Mouse (Mus musculus) layer of hippocampus, postnatal 36 days (tissue): ENCODE data around the gene Tsen54. TPM values are rescaled to one million over a fixed set of nuclear protein-coding genes. Genes with fewer than 3 reads are reported as not detected.

Source experiments
- DNase-seq, 2 experiments: peaks; one replicate each; pipeline ENCODE4 v3.0.0; 2022
- total RNA-seq, 2 experiments: library from RNA; stranded (reverse); gene quantifications; 2 replicates each; pipeline ENCODE4 v1.2.3; 2021

Gene Tsen54
- total RNA-seq, 2 experiments from 2014 or later: 12.0 to 12.7 TPM

DNA sequence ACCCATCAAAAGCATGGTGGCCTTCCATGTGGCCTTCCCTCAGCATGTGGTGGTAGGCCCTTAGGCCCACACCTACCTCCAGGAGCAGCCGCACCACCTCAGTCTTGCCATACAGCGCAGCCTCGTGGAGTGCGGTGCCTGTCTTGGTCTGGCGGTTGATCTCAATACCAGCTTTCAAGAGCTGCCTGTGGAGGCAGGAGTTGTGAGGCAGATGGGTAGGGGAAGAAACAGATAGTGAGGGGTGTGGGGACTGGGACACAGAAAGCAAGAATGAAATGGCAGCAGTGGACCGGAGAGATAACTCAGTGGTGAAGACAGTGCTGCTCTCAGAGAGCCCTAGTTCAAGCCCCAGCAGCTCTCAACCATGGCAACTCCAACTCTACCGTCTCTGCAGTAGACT, 9.5 kb upstream of the Tsen54 start:
- DNase-seq: no peak

DNA sequence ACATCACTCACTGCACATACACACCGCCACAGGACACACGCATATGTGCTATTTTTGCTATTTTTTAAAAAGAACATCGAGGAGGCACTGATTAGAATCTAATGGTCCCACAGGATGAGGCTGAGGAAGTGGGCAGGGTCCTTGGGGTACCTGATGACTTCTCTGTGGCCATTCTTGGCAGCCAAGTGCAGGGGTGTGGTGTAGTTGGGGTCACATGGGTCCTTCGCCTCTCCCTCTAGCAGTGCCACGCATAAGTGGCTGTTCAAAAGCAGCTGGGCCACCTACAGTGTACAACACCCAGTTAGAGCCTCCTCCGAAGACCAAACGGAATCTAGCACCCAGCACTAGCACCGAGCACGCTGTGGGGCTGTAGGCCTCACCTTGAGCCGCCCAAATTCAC, 8.4 kb upstream of the Tsen54 start:
- DNase-seq: no peak

DNA sequence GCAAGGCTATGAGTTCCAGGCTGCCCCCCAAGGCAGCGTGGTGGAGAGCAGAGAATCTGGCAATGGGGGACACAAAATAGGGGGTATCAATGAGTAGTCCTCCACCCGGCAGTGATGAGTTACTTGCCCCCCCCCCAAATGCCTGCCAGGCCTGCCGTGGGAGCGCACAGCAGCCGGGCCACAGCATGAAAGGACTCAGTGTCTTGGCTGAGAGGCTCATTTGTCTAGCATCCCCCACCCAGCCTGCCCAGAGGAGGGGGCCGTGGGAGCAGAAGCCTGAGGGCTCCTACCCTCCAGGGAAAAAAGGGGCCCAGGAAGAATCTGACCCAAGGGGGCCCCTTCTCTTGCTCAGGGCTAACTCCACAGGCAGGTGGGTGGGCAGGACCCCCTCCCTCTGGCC, 7.2 kb upstream of the Tsen54 start:
- DNase-seq: peak; percentile 38 to 43

DNA sequence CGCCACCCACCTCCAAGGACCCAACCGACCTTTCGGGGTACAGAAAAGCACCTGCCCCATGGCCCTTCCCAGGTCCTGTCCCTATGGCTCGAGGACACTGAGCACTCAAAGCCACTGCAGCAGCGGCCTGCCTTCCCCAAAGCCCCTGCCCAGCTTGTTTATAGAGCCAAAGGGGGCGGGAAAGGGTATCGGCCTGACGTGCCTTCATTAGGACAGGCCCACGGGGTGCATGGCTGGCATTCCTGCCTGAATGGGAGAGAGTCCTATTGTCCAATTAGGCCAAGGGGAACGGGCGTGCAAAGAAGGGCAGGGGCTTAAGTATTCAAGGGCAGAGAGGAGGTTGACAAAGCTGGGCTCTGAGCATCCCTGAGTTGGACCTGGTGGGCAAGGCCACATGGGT, 6.6 kb upstream of the Tsen54 start:
- no peak for DNase-seq

DNA sequence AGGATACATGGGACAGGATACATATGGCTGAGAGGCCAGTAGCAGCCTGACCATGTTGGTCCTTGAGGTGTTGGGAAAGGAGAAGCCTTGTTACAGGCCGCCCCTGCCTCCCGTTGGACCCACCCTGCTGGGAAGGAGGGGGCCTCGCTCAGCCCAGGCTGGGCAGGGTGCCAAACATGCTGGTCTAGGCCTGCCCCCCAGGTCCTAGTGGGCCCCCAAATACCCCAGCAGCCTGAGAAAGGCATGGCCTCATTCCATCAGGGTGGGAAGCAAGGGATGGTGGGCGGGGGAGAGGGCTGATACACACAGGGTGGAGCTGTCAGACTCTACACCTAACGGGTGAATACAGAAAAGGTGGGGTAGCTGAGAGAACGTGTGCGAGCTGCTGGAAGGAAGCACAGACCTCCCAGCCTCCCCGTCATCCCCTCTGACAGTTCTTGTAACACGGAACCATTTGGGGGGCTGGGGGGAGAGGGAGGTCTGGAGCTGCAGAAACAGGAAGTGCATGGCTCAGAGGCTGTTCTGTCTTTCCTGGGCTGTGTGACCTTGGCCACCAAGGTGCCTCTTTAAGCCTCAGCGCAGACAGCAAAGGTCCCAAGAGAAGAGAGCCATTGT, 5.7 kb upstream of the Tsen54 start:
- no peak for DNase-seq

DNA sequence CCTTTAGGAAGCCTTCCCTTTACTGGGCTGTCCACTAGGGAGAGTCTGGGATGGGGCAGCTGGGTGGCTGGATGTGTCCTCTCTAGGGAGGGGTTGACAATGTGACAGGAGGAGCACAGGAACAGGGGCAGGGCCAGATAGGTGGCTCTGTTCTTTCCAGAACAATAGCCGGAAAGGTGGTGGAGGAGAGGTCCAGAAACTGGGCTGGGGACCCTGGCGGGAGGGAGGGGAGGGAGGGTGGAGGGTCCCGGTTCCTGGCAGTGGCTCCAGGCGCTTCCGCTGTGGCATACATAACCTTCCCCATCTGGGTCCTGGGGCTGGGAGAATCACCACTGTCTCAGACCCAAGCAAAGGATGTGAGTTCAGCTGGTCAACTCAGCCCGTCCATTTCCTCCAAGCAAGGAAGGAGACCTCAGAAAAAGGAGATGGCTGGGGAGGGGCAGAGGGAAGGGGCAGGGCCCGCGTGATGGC, 5.2 kb upstream of the Tsen54 start:
- DNase-seq: no peak

DNA sequence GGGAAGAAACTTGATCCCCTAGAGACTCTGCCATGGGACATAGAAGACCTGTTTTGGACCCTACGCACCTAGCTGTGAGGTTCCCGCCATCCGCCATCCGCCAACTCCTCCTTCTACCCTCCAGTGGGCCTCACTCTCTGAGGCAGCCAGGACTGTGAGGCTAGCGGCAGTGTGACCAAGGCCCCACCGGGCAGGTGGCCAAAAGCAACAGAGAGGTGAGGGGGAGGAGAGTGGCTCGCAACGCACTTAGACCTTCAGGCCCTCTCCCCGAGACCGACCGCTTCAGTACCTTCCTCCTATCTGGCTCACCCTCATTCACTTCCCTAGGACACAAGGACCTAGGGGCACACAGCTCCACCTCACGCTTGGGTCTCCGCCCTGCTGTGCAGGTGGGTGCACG, 4.1 kb upstream of the Tsen54 start:
- peak in 1 of 2 experiments; percentile 23 for DNase-seq

DNA sequence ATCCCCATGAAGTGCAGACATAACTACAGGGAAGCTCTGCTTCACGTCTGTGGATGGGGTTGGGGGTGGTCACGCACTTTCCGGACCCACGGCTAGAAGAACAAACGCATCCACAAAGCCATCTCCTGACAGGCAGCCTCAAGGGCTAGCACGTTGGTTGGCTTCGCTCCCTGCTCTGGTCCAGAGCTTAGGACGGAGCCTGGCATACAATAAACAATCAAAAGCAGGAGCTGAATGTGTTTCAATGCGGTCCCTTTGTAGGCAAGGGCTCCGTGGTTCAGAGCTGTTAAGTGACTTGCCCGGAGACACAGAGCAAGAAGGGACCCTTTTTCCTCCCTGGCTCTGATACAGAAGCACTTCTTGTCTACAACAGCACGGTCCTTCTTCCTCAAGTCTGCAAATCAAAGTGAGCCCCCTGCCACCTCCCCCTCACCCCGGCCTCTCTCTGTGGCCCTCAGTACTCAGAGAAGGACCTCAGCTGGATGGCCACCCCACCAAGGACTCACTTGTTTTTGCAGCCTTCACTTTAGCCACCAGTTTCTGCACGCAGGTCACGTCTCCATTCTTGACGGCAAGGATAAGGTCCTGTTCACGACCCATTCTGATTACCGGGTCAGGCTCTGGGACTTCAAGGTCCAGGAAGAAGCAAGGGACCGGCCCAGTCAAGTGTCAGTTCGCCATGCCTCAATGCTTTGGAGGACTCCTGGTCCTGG, 3.0 kb upstream of the Tsen54 start:
- peak in 1 of 2 experiments; percentile 27 for DNase-seq

DNA sequence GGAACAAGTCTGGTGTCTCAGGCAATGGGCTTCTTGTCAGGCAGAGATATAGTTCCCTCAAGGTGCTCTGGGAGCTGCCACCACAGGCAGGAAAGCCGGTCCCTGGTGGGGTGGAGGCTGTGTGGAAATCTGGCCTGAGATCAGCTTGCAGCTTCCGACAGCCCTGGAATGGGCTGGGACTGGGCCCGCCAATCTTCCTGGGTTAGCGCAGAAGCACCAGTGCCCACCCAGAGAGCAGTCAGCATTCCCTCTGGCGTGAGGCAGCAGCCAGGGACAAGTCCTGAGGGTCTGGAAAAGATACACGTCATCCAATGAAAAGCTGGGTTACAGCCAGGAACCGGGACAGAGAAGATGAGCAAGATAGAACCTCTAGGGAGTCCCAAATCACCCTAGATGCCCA, 2.4 kb upstream of the Tsen54 start:
- DNase-seq: no peak

DNA sequence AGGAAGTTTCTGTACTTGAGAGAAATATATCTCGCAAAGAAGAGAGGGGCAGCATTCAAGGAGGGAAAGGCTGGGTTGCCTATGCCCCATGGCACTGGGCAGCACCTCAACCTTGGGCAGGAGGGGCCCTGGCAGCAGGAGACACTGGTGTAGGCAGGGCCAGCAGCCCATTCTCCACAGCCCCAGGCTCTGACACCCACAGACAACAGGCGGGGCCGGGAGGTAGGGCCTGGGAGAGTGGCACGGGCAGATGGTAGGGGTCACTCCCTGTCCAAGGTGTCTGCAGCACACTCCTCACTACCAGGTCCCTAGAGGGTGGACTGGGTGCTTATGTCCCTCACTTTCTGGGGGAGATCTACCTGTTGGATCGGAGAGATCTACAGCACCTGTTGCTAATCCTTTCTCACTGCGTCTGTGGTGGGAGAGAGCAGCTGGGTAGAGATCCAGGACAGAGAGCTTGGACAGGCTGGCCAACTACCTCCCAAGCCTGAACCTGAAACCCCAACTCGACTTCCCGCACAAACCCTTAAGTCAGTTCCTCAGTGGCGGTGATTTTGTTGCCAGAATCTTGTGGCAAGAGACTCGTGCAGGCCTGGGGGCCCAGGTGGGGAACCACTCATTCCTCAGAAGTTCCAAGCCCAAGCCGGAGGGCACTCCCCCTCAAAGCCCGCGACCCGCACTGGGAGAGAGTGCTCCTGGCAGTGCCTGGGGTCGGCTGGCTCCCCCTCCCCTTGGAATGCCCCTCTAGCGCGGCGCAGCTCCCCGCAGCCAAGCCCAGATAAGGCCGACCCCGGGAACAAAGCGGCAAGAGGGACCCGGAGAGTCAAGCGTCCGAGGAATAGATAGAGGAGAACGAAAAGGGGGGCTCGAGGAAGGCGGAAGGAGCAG, 1.7 kb upstream of the Tsen54 start:
- no peak for DNase-seq

DNA sequence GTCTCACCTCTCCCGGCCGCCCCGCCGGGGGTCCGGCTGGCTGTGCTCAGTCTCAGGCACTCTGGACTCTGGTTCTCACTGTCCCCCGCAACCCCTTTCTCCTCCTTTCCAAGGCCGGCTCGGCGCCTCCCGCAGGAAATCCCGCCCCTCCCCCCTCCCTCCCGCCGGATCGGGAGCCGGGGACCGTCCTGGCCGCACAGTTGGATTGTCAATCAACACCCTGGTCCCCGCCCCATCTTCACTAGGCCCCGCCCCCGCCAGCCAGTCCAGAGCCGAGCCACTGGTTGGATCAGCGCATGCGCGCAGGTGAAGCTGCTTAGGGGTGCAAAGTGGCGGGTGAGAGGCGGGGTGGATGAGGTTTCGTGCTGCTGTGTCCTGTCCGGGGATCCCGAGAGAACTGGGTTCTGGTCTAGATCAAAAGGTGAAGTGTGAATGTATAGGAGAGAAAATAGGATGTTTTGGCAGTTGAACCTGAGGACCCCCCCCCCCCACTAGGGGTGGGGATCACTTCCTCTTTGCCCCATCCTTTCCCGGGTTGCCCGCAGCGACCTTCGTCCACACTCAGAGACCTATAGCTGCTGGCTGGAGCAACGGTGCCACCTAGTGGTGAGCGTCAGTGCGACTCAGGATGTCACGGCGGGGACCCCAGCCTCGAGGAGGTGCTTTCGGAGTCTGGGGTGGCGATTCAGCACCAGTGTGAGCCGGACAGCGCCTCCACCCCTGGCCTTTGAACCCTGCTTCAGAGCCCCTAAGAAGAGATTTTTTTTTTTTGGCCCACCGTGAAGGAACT, 822 bp upstream of the Tsen54 start, which contains the start of gene Caskin2:
TSS of gene Caskin2 (minus strand) at position 133 of the 790 bp plus-strand sequence.
- DNase-seq: peak; percentile 85 to 86

DNA sequence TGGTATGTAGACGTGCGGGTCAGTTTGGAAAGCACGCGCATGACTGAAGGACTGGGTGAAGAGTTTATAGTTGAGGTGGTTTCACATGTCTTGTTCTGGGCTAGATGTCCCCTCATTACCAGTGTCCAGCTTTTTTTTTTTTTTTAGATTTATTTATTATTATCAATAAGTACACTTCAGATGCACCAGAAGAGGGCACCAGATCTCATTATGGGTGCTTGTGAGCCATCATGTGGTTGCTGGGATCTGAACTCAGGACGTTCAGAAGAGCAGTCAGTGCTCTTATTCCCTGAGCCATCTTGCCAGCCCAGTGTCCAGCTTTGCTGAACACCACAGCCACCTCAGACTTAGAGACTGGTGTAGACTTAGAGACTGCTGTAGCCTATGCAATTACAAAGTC, 2.8 kb downstream of the Tsen54 start:
- no peak for DNase-seq

DNA sequence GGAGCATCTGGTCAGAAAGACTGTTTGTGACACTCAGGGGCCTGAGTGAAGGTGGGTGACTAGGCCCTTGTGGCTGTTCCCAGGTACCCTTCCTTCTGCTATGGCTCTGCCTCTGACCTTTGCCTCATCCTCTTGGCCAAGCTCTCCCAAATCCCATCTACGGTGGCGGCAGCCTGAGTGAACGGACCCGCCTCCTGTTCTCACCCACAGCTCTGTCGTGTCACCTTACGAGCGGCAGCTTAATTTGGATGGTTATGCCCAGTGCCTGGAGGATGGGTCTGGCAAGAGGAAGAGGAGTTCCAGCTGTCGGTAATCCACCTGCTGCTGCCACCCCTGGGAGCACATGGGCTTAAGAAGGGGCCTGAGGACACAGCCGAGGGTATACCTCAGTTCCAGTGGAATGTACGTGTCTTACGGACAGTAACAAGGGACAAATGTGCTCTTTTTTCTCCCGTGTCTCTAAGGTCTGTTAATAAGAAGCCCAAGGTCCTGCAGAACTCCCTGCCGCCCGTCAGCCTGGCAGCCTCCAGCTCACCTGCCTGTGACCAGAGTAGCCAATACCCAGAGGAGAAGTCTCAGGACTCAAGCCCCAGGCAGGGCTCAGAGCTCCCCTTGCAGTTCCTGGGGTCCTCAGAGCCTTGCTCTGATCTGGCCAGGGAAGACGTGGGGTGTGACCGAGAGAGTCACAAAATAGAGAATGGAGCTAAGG, 5.5 kb downstream of the Tsen54 start:
- DNase-seq: no peak

DNA sequence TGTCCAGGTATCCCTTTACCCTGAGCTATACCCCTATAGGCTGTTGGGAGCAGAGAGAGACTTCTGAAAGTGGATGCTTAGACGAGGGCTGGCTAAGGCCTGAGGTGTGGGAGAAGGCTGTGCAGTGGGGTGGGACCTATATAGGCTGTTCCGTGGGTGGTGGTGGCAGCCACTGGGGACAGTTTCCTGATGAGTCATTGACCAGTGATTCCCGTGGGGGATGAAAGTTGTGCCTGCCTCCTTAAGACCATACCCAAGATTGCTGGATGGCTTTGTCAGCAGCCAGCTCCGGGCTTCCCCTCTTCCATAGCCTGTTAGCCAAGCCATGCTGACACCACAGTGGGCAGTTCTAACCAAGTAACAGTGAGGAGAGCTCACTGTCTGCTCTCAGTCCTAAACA, 6.5 kb downstream of the Tsen54 start:
- DNase-seq: no peak

DNA sequence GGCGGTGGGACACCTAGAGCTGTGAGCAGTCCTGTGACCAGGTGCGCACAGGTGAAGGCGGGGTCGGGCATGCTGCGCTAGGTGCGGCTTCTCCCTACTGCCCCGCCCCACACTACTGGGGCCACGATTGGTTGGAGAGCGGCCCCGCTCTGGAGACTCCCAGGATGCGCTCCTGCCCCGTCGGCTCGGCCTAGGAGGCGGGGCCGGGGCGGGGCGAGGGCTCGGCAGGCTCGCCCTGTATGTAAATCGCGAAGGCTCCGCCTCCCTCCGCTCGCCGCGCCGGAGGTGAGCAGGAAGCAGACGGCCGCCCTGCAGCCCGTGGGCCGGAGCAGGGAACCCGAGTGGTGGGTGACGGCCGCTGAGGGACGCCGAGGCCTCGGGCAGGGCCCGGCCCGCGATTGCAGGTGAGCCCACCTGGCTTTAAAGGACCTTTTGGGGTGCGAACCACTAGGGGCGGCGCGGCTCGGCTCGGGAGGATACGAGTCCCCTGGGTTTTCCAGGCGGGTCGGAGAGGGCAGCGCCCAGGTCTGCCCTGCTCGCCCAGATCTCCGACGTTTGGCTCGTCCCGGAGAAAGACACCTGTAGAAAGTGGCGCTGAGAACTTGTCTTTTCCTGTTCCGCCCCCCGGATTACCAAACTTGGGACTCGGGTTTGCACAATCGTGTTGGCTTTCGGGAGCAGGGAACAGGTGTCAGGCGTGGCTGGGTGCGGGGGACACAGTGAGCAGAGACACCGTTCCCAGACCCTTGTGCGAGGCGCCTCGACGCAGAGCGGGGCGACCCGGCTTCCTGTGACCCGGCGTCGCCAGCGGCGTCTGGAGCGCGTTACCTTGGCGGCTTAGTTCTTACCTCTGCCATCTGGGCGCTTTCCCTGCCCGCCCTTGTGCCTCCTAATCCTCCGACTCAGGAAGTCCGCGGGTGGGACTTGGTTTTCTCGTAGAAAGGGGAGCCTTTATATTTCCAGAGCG, 9.5 kb downstream of the Tsen54 start, which contains the start of gene Llgl2:
TSS of gene Llgl2 (plus strand) at position 276 of the 967 bp plus-strand sequence.
- peak; percentile 54 to 70 for DNase-seq

DNA sequence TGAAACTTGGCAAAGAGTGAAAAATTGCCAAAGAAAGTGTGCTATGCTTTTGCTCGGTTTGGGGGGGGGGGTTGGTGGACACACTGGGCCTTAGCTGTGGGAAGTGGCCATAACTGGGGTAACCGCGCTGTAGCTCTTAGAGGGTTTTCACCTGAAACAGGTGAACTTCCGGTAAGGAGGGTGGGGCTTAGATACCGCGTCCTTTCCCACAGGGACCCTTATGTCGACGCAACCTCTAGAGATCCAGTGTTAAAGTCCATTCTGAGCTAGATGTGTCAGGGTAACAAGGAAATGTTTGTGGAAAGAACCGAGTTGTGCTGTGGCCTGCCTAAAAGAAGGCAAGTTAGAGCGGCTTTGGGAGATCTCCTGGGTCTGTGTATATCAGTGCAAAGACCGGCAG, 10.3 kb downstream of the Tsen54 start:
- DNase-seq: no peak

DNA sequence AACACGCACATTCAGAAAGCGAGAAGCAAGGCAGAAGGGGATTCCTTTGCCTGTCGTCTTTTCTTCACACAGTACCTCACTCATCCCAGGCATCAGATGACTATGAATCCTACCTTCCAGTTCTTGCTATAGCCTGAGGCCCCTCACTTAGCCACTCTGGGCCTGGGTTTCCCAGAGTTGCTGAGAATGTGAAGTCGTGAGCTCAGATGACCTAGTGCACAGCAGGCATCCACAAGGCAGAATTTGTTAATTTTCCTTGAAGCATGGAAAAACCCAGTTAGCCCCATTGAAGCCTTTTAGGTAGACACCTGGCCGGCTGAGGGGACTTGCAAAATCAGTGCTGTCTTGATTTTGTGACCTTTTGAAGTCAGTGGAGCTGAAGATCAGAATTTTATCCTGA, 12.0 kb downstream of the Tsen54 start:
- no peak for DNase-seq

DNA sequence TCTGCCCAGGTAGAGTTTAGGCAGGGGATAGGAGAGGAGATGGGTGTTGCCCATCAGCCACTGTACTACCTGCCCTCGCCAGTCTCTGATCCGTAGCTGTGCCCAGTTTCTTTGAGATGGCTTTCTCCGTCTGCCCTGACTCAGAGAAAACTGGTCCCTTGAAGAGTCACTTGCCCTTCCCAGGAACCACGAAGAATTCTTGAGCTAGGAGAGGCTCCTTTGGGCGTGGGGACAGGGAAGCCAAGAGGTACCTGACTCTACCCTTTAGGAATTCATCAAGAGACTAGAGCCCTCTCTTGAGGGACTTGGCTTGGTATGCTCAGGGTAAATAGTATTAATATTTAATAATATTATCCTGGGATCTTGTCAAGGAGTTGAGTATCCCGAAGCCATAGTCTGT, 13.1 kb downstream of the Tsen54 start:
- DNase-seq: no peak

DNA sequence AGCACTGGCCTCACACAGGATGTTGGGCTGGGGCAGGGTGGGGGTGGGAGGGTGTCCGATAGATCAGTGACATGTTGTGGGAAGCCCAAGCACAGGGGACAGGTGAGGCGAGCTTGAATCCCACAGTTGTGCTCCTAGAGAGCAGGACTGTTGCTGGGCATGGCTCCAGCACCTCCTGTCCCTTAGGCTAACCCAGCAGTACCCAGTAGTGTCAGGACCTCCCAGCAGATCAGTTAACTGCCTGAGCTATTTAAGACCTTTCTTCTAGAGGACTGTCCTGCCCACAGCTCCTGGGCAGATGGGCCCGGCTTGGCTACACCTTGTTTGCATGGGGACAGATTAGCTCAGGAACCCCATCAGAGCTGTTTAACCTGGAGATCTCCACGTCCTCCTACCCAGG, 14.5 kb downstream of the Tsen54 start:
- DNase-seq: no peak
